Mouse (Mus musculus) natural killer cell, adult 2 months (primary cell): Measurements from ENCODE around the gene Sppl2c.

Experiments used
- DNase-seq, 2 experiments: peaks; one replicate each; pipeline ENCODE4 v3.0.0; 2022; ENCODE audit warnings: low spot score in 2 of 2

Gene Sppl2c

GRCm38 (mm10) chr11:104186135-104186836, at the start of gene Sppl2c:
TSS of gene Sppl2c (plus strand) at chr11:104186327.
- DNase-seq: no peak

DNA sequence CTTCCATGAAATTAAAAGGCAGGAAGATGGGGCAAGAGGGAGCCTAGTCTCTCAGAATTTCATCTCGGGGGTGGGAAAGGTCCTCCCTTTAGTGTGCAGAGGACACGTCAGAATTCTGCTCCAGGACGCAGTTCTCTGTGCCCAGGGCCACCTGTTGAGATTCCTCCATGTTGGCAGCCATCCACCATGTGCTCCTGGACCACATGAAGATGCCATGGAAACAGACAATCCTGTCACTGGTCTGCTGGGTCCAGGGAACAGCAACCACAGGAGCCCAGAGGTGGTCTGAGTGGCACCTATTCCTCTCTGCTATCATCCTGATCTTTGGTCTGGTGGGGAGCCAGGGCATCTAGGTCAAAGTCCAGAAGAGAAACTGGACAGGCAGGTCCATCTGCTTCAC, 47.2 kb upstream of the Sppl2c start:
- DNase-seq: no peak

DNA sequence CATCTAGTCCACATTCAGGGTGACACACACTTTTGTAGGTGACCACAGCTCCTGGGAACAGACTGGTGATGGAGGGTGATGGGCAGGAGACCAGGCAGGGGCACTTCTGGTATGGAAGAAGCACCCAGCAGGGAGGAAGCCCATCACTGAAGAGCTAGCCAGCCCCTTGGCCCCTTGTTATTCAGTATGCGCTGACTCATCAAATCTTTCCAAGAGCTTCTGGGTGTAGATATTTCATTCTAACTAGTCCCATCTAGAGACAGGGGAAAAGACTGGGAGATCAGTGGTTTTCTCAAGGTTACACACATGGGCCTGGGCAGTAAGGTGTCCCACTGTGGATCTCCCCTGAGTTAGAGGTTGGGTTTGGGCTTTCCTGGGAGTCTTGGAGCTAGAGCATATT, 41.2 kb upstream of the Sppl2c start:
- DNase-seq: no peak

- DNase-seq: no peak
Observed at GRCm38 (mm10) chr11:104148787-104149186, 37.3 kb upstream of the Sppl2c start.

DNA sequence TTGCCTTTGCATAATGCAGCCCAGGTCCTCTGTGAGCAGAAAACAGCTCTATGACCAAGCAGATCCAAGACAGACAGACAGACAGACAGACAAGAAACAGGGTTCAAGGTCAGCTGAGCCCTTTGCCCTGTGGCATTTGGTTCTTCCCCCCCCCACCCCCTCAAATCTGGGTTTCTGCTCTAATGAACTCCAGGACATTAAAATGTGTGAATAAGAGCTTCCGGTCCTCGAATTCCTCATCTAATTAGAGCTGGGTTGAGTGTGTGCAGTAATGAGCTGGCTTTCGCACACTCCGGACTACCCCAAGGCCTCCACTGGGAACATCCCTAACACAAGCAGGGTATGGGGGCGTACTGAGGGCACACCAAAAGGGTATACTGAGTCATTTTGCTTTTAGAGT, 35.2 kb upstream of the Sppl2c start:
- no peak for DNase-seq

GRCm38 (mm10) chr11:104154332-104154731, 31.8 kb upstream of the Sppl2c start:
- no peak for DNase-seq

DNA sequence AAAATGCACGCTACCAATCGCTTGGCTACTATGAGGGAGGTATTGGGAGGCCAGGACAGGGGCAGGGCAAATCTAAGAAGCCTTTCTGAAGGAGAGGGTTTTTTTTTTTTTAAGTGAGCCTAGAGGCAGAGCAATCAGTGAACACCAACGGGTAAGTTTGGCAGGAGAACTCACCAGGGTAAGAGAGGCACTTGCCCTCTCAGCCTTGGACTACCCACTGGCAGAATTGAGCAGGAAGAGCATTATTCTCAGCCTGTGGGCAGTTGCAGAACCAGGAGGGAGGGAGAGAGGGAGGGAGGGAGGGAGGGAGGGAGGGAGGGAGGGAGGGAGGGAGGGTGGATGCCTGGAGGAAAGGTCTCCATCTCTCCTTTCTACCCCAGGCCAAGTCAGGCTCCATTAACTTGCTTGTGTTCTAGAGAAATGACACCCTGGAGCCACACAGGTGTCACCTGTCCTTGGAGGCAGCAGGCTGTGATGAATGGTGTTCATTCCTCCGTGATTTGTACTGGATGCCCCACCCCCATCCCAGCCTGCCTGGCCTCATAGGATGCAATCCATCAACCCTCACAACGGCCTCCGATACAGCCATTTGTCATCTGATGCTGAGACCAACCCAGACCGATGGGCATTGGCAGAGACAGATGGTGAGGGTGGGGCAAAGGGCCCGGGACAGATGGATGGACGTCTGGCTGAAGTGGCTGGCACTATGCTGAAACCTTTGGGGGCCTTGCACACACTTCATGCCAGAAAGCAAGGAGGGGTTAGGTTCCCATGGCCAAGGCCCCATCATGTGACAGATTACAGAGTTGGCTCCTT, 31.1 kb upstream of the Sppl2c start:
- no peak for DNase-seq

DNA sequence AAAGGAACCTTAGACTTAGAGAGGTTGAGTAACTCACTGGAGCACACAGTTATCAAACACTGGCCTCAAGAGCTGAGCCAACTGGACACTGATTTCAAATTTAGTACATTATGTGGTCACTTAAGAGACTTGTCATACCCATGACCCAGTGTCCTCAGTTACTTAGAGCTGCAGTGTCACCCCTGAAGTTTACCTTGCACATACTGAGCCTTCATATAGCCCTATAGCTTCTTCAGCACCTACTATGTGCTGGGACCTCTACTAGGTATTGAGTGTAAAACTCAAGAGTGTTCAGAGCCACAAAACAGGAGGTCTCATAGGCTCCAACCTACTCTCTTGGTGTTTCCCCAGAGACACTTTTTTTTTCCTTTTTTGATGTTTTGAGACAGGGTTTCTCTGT, 30.2 kb upstream of the Sppl2c start:
- no peak for DNase-seq

DNA sequence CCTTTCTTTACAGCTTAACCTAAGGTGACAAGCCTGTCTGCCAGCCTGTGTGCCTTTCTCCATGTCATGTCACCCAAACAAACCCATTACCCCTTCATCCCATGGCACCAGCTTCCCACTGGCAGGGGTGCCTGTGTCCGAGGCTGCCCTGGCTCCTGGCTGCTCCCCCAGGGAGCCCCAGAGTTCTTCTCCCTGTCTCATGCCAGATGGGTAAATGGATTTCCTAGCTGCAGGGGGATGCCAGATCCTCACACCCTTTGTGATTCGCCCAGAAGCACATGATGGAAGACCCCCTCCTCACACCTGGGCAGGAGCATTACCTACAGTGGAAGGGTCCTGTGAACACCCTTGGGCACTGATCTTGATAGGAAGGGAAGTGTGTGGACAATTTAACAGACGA, 29.7 kb upstream of the Sppl2c start:
- DNase-seq: no peak

DNA sequence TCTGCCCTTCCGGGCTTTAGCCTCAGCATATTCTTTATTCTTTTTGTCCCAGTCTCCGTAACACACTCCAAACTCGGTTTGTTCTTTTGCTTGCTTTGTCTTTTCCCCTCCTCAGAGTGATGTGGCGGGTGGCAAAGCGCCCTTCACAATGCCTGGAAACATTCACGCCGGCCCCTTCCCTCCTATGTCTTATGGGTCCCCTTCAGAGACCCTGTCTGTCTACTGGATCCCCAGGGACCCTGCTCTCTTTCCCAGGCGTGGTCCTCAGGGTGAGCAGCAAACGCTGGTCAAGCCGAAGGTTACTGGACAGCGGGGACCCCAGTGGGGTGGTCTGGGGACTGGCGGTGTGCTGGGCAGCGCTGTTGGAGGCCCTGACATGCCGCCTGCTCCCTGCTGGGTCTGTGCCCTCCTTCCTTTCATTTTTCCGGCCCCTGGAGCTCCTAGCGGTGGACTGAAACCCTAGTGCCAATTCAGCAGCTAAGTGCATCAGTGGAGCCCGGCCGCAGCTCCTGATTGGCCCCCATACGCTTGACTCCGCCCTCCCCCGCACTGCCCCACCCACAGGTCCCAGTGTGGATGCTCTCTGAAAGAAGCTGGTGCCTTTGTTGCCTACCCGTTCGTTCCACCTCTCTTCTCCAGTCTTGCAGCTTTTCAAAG, 28.4 kb upstream of the Sppl2c start:
- no peak for DNase-seq

DNA sequence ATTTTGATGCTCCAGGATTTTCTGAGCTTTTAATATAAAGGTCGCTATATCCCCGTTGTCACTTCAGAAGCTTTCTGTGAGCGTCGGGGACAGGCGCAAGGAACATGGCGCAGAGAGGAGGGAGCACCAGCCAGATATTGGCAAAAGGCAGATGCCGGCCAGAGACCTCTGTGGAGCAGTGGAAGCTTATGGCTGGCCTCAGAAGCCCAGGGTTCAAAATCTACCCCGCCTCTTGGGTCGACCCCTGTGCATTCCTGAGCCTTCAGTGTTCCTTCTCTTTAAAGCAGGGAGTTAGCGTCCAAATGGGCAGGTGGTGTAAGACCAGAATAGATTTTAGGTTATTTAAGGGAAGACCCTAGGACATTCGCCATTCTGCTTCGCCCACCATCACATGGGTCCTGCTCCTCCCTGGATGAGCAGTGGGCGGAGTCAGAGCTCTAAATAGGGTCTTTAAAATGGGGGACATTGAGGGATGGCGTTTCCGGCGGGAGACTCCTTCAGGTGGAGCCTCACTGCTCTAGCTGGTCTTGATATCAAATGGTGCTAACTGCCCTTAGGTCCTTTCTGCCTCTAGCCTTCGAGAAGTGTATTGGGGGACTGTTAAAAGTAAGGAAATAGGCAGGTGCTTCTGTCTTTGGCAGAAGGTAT, 27.7 kb upstream of the Sppl2c start:
- DNase-seq: no peak

DNA sequence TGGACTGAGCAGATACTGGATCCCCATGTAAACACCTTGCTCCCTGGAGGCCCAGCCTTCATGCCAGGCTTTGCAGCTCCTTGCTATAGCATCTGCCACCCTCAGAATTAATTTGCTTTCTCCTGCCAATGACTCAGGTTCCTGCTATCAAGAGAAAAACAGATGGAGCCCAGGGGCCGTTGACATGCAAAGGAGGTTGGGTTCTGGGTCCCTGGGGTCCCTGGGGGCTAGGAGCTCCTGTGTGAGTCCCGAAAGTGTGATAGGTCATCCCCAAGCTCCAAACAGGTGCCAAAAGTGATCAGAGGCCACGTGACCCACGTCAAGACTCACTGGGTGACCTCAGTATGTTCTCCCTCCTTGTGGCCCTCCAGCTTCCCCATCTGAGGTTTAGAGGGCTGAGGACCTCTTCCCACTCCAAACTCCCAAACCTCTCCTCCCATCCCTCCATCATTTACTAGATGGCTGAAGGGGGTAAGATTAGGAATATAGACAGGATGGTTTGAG, 26.3 kb upstream of the Sppl2c start:
- no peak for DNase-seq

GRCm38 (mm10) chr11:104161153-104161552, 25.0 kb upstream of the Sppl2c start:
- no peak for DNase-seq

DNA sequence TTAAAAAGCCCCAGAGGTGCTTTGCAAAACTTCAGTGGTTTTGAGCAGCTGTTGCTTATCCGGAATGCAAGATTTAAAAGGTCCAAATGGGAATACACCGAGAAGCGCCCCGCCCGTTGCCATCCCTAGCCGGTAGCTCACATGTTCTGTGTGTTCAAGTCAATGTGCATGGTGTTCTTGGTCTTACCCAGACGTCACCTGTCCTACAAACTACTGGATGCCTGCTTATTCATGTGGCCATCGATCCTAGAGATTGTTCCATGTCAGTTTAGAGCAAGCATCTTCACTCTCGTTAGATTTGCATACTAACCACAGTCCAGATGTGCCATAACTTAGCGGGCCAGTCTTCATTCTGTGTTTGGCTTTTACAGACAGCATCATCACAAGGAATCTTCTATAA, 21.9 kb upstream of the Sppl2c start:
- DNase-seq: no peak

DNA sequence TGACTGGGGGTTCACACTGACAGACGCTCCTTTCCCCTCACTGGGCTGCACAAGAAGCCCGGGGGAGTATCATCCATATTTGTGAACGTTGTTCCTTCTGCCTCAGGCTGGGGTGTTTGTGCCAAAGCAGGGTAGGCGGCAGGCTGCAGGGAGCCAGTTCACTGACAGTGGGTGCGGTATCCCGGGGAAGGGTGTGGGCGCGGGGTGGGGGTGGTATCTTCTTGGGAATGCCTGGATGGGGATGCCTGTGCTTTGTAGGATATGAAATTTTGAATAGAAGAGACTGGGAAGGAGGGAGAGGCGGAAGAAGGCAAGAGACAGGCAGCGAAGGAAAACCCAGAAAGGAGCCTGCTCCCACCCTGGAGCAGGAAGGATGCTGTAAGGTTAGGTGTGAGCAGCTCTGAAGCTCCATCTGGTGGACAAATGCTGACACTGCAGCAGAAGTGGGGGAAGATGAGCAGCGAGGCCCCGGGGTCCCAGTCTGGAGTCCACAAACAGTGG, 14.8 kb upstream of the Sppl2c start:
- peak; percentile 8 to 45 for DNase-seq

GRCm38 (mm10) chr11:104178893-104179292, 7.2 kb upstream of the Sppl2c start:
- no peak for DNase-seq

- DNase-seq: no peak
Observed at GRCm38 (mm10) chr11:104179804-104180203, 6.3 kb upstream of the Sppl2c start.

- DNase-seq: no peak
Observed at GRCm38 (mm10) chr11:104182141-104182540, 4.0 kb upstream of the Sppl2c start.

DNA sequence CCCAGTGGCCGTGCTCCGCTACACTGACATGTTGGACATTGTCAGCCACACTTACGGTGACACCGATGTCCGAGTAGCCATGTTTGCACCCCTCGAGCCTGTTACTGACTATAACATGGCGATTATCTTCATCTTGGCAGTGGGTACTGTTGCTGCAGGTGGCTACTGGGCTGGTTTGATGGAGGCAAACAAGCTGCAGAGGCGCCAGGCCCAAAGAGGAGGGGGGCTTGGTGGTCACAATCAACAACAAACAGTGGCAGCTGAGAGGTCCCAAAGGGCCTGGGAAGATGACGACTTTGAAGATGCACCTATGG, 667 bp downstream of the Sppl2c start:
- no peak for DNase-seq

DNA sequence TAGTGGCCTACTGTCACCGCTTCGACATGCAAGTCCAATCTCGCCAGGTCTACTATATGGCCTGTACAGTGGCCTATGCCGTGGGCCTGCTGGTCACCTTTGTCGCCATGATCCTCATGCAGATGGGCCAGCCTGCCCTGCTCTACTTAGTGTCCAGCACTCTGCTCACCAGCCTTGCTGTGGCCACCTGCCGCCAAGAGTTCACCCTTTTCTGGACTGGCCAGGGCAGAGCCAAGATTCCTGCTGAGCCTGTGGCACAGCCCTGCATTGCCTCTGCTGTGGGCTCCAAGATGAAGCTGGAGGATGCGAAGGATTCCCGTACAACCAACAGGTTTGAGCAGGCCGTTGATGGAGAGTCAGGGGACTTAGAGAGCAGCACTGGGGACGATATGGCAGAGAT, 1.6 kb downstream of the Sppl2c start:
- no peak for DNase-seq

DNA sequence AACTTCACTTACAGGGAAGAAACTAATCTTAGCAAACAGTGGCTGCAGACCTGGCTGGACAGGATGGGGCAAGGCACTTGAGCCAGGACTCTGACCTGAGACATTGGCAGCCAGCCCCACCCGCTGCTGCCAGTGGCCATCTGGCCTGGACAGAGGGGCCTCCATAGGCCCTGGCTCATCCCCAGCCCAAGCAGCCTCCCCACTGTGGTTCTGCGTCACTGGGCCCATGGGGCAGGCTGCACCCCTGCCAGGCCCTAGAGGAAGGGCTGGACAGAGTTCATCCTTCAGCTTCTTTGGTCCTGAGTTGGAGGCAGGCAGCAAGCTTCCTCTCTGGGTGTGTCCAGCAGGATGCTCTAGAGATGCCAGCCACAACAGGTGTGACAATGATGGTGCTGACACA, 3.9 kb downstream of the Sppl2c start:
- no peak for DNase-seq

DNA sequence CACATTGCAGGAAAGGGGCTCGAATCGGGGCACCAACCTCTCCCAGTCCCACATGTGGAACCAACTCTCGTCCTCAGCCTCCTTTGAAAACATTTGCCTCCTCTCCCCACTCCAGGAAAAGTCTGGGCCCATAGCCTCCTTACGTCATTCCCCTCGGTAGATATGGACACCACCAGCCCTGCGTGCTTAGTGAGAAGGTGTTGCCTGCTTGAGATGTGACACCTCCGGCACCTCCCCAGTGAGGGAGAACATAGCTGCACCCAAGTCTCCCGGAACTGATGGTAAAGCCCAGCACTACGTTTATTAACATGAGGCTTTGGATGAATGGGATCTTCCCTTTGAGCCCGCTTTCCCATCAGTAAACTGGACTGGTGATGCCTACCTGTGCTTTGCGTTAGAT, 9.3 kb downstream of the Sppl2c start:
- DNase-seq: no peak
